Mouse (Mus musculus) testis, postnatal 10 days (tissue): Measurements from ENCODE around the gene Gm14085.

Experiments
- DNase-seq: peaks from one replicate; pipeline ENCODE4 v3.0.0; 2021; ENCODE audit warnings: low spot score

Gene Gm14085

DNA sequence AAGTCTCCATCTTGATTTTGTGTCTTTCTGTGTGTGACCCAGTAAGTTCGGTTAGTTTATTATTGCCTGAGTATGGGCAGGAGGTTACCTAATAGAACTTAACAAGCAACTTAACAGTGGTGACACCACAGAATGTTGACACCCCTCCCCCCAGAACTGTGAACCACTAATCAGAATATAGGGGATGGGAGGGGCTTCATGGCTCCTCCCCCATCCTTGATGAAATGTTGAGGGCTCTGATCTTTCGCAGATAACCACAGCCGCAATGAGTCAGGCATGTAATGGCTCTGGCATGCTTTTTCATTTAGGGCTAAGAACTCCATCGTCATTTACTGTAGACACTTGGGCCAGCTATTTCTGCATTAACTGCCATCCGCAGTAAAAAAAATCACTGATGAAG, 76.5 kb downstream of the Gm14085 start:
- DNase-seq, result no peak

DNA sequence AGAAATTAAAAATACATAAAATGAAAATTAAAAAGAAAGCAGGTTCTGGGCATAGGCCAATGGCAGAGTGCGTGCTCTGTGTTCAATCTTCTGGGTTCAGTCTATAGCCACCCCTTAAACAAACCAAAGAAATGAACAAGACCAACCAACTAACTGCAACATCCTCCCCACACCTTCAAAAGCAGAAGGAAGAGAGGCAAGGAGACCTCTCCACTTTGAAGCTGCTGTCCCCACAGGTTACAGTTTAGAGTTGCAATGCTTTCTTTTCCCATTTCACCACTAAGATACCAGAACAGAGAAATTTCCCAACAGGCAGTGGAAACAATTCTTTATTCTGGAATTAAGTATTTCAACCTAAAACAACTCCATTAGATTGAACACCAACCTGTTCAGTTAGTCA, 77.5 kb downstream of the Gm14085 start:
- DNase-seq, result no peak

DNA sequence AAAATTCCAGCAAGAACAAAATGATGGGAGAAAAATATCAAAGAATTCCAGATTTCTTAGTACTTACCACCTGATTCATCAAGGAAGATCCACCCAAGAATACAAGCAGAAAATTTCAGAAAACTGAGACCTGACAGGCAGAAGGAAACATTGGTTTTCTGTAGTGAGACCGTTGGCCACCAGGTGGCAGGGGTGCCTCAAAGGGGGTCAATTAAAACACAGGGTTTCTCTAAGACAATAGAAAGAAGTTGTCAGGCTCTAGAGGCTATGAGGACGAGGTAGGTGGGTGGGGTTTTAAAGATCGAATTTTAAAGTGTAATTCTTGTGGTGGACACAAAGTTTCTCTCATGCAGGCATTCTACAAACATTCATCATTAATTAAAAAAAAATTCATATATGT, 84.7 kb downstream of the Gm14085 start:
- peak; percentile 87 for DNase-seq

DNA sequence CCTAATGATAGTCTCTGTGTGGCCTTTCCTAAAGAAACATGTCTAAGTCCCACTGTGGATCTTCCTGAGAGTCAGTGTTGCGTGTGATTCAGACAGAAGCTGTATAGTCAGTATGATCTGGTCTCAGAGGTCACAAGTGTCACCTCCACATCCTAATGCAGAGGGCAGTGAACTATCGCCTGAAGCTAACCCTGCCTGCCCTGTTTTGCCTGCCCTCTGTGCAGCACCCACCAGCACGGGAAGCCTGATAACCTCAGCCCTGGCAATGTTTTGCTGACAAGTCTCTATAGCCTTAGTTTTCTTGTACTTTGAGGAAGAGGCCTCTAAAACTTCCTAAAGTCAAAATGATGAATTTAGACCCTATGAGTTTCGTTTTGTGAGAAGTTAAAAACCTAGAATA, 85.7 kb downstream of the Gm14085 start:
- no peak for DNase-seq

DNA sequence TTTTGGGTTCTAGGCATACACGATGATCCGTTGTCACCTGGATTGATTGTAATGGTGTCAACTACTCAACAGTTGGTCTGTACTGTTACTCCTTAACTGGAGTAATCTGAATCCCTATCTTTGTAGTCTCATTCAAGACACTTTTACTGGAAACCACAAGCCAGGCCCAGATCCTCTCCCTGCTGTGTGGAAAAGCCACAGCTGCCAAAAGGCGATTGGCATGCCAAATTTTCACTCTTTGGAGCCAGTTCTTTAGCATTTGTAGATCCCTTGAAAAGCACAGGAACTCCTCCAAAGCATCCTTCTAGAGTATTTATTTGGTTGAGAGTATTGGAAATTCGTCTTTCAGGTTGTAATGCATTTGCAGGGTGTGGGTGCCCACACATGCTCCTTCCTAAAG, 86.6 kb downstream of the Gm14085 start:
- DNase-seq, result no peak

DNA sequence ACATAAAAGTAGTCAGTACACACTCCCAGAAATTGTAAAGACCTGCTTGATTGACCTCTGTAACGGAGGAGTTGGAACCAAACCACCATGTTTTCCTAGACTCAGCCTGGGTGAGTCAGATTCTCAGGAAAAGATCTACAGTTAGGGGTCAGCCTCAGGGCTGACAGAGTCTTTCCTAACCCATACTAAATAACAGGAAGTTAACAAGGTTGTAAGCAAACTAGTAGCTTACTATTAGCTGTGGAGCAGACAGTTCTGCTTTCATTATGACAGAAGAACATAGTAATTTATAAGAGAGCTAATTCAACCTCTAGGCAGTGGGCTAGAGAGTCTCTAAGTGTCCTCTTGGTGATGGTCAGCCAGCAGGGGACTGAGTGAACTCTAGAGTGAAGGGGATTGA, 87.7 kb downstream of the Gm14085 start:
- DNase-seq, result no peak

DNA sequence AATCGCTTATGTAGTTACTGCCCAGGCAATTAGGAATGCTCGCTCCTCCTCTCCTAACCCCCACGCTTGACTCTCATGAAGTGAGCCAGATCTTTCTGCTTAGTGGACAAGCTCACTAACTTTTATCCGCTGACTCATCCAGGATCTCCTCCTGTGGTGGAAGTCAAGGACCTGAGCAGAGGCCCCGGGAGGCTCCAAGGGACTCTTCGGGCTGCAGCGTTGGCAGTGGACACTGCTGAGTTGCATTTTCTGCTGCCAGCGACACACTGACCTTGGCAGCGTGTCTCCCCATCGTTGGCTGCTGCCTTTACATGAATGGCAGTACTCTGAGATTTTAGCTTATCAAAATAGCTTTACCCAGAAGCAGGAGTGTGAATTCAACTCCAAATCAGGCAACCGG, 90.7 kb downstream of the Gm14085 start:
- DNase-seq, result no peak

DNA sequence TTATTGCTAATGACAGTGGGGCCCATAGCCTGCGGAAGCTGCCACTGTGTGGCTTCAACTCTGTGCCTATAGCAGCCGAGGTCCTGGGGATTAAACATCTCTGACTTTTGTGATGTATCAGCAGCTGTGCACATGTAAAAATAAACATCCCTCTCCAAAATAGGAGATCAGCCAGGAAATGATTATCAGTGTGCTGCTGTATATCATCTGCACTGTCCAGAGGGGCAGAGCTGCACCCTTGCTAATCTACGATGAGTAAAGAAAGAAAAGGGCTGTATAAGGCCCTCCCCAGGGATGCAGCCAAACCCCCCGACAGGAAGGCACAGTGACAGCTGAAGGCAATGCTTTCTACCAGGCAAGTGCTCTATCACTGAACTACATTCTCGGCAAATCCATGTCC, 91.6 kb downstream of the Gm14085 start:
- no peak for DNase-seq

DNA sequence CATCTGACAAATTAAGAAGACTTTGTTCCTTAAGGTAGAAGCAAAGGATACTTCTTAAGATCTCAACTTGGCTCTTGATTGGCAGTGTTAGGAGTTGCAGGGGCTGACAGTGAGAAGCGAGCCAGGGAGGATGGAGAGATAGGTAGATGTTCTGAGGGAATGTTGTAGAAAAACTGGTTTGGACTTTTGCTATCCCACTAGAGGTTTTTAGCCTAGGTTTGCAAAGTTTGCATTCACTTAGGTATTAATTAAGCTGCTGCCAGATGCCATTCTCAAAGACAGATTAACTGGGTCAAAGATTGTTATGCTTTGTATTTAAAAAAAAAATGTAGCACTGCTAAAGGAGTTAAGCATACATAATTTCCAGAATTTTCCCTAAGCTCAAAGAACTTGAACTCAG, 92.6 kb downstream of the Gm14085 start:
- no peak for DNase-seq
